Mouse (Mus musculus) forebrain, embryonic 11.5 days (tissue): ENCODE measurements around the gene Gldn. TPM values are rescaled to one million over a fixed set of nuclear protein-coding genes. Genes with fewer than 3 reads are reported as not detected.
A peak's percentile ranks its signal among the peaks of the same experiment; 100 is the strongest.

Source experiments
- ATAC-seq: fragments of 200-750 bp; cut with Nextera tagmentation; replicated peaks from 2 replicates; pipeline ENCODE4 v1.8.0; 2017; ENCODE audit warnings: moderate TSS enrichment; ENCODE audit not compliant: low FRiP score
- DNase-seq: peaks from one replicate; pipeline ENCODE4 v3.0.0-alpha.2; 2017; ENCODE audit warnings: low spot score
- H3K27ac ChIP-seq: fragments of 300-500 bp; sonication (generic); 2 replicates; pipeline ENCODE4 v1.5.1; 2014; ENCODE audit warnings: low read depth, low read length
- H3K27me3 ChIP-seq: fragments of 300-500 bp; sonication (generic); 2 replicates; pipeline ENCODE4 v1.6.1; 2014; ENCODE audit warnings: mild to moderate bottlenecking, low read length, mixed read lengths; ENCODE audit not compliant: control insufficient read depth, insufficient read depth
- H3K36me3 ChIP-seq: fragments of 300-500 bp; sonication (generic); 2 replicates; pipeline ENCODE4 v1.6.1; 2014; ENCODE audit warnings: mild to moderate bottlenecking, low read length, moderate library complexity, mixed read lengths; ENCODE audit not compliant: control insufficient read depth, insufficient read depth
- H3K4me1 ChIP-seq: fragments of 300-500 bp; sonication (generic); replicated peaks from 2 replicates; pipeline ENCODE4 v1.6.1; 2014; ENCODE audit warnings: low read length, mixed read lengths; ENCODE audit not compliant: control insufficient read depth, insufficient read depth
- H3K4me2 ChIP-seq: fragments of 300-500 bp; sonication (generic); 2 replicates; pipeline ENCODE4 v1.6.1; 2014; ENCODE audit warnings: low read depth, mild to moderate bottlenecking, low read length, moderate library complexity, mixed read lengths; ENCODE audit not compliant: severe bottlenecking
- H3K4me3 ChIP-seq: fragments of 300-500 bp; sonication (generic); 2 replicates; pipeline ENCODE4 v1.5.1; 2014; ENCODE audit warnings: low read depth, low read length
- H3K9ac ChIP-seq: fragments of 300-500 bp; sonication (generic); 2 replicates; pipeline ENCODE4 v1.6.1; 2014; ENCODE audit warnings: low read length
- H3K9me3 ChIP-seq: fragments of 300-500 bp; sonication (generic); 2 replicates; pipeline ENCODE4 v1.6.1; 2016; ENCODE audit warnings: low read length, mixed read lengths; ENCODE audit not compliant: control insufficient read depth
- WGBS: fragments of 180-500 bp; shearing (Covaris S2); extraction: QIAGEN DNeasy Blood & Tissue Kit; methylation state at CpG from one replicate; pipeline ENCODE4 v1.1.7; 2014; 5-methylcytosine and 5-hydroxymethylcytosine counted together
- polyA plus RNA-seq: library from polyadenylated mRNA; unstranded; fragments of >200 nt; fragmentation: Nextera tagmentation; extraction: Ambion mirVana; gene quantifications from 2 replicates; pipeline ENCODE4 v1.2.1, GENCODE M21; 2014

Gene Gldn
- polyA plus RNA-seq, 1 experiment from 2014 or later: 0.11 TPM

DNA sequence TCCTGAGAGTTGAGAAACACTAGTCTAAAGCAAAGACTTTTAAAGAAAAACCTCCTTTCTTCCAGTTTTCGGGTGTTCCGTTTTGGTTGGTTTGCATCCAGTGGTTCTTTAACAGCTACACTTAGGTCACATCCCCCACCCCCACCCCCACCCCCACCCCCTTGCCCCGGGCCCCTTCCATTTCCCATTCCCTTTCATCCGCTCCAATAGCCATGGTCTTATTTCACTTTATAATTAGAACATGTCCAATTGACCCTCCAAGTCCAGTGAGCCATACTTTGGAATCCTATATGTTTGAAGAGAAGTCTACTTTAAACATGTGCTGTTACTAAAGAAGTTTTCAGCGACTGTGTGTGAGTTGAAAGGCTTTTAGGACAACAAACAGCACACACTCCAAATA is 1.5 kb downstream of the Gldn start:
- H3K9ac ChIP-seq: no peak overlapping the region
- 51% methylated on average over 5 of the region's 5 CpGs for WGBS
- no peak overlapping the region for H3K4me2 ChIP-seq
- no peaks in the 10 kb centered on the region for H3K36me3 ChIP-seq
- ATAC-seq (no peak), DNase-seq (no peak)
- H3K9me3 ChIP-seq: no peaks in the 10 kb centered on the region
- 0 out of 2 replicates have a peak, but pooled peaks cover 2% of the 10 kb centered on the region for H3K4me1 ChIP-seq
- H3K4me3 ChIP-seq: no peak overlapping the region
- H3K27me3 ChIP-seq: peaks cover 5% of the 10 kb centered on the region; the same call in 1 of the 2 replicates
- no peak overlapping the region for H3K27ac ChIP-seq

DNA sequence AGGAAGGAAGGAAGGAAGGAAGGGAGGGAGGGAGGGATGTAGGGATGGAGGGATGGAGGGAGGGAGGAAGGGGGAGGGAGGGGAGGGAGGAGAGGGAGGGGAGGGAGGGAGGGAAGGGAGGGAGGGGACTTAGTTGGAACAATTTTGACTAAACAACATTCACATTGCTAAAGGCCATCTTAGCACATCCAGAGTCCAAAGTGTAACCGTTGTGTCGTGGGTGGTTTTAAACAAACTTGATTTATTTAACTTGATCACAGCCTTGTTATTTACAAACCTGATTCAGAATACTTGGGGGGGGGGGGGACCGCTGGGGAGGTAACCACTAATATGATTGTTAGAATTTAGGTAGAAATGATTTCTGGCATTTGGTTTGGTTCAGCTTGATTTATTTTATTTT is 13.1 kb downstream of the Gldn start:
- no peak overlapping the region for H3K27ac ChIP-seq
- no peaks in the 10 kb centered on the region; the same call in 1 of the 2 replicates for H3K9me3 ChIP-seq
- H3K36me3 ChIP-seq: no peaks in the 10 kb centered on the region
- WGBS: 87% methylated on average over 3 of the region's 3 CpGs
- no peak overlapping the region for H3K9ac ChIP-seq
- no peaks in the 10 kb centered on the region for H3K4me1 ChIP-seq
- no peak for ATAC-seq
- no peaks in the 10 kb centered on the region for H3K27me3 ChIP-seq
- DNase-seq: no peak
- no peak overlapping the region for H3K4me2 ChIP-seq
- H3K4me3 ChIP-seq: no peak overlapping the region

- ATAC-seq (no peak), DNase-seq (no peak)
- Histone ChIP-seq H3K9me3 (no peaks in the 10 kb centered on the region; the same call in 1 of the 2 replicates), H3K36me3 (no peaks in the 10 kb centered on the region), H3K4me3 (no peak overlapping the region), H3K9ac (no peak overlapping the region), H3K4me1 (no peaks in the 10 kb centered on the region), H3K27me3 (no peaks in the 10 kb centered on the region), H3K27ac (no peak overlapping the region), H3K4me2 (no peak overlapping the region)
Measured at GRCm38 (mm10) chr9:54299792-54300191, 13.5 kb downstream of the Gldn start.

DNA sequence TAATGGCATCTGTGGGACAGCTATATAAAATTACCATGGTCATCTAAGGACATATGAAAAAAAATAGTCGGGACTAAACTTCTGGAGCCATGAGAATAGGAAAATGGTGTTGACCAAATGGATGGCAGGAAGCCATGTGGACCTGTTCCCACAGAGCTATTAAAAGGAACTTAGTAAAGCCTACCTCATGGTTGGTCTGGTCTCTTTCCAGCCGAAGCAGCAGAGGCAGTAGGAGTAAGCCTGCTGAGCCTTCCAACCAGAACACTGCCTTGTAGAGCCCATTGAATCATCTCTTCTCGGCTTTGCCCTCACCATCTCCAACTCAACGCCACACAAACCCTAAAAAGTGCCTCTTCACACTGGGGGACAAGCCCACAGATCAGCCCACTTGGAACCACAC is 15.0 kb downstream of the Gldn start:
- no peaks in the 10 kb centered on the region; the same call in 1 of the 2 replicates for H3K9me3 ChIP-seq
- no peak overlapping the region for H3K4me3 ChIP-seq
- ATAC-seq (no peak), DNase-seq (no peak)
- no peak overlapping the region for H3K27ac ChIP-seq
- no peaks in the 10 kb centered on the region for H3K4me1 ChIP-seq
- no peak overlapping the region for H3K9ac ChIP-seq
- WGBS: 88% methylated on average over 4 of the region's 4 CpGs
- no peaks in the 10 kb centered on the region for H3K36me3 ChIP-seq
- H3K4me2 ChIP-seq: no peak overlapping the region
- H3K27me3 ChIP-seq: no peaks in the 10 kb centered on the region

DNA sequence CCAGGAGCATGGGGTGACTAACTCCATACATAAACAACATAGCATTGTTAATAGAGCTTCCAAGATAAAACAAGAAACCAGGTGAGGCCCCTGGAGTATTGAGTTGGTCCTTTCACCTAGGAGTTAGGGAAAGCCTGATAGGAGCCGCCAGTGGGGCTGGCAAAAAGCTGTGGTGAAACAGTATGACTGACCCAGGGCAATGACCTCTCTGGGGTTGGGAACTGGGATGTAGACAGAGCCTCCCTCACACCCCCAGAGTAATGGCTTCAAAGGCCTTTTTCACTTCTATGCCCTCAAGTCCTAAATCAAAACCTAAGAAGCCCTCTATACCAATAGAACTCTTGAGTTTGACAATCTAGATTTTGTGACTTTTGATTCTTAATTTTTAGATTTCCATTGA is 21.9 kb downstream of the Gldn start:
- no peaks in the 10 kb centered on the region for H3K27me3 ChIP-seq
- no peak overlapping the region for H3K4me2 ChIP-seq
- H3K9me3 ChIP-seq: no peaks in the 10 kb centered on the region
- H3K27ac ChIP-seq: no peak overlapping the region
- no peaks in the 10 kb centered on the region for H3K36me3 ChIP-seq
- ATAC-seq: no peak
- no peaks in the 10 kb centered on the region for H3K4me1 ChIP-seq
- no peak overlapping the region for H3K4me3 ChIP-seq
- no peak for DNase-seq
- 49% methylated on average over 1 of the region's 1 CpGs for WGBS
- no peak overlapping the region for H3K9ac ChIP-seq

- no peak for DNase-seq
- no peak overlapping the region for H3K27ac ChIP-seq
- no peak overlapping the region for H3K9ac ChIP-seq
- no peak overlapping the region for H3K4me2 ChIP-seq
- WGBS: 41% methylated on average over 2 of the region's 2 CpGs
- H3K27me3 ChIP-seq: no peaks in the 10 kb centered on the region
- no peaks in the 10 kb centered on the region for H3K4me1 ChIP-seq
- no peak for ATAC-seq
- no peaks in the 10 kb centered on the region for H3K36me3 ChIP-seq
- no peaks in the 10 kb centered on the region for H3K9me3 ChIP-seq
- no peak overlapping the region for H3K4me3 ChIP-seq
Measured at GRCm38 (mm10) chr9:54308751-54309358, 22.6 kb downstream of the Gldn start.

- Histone ChIP-seq H3K36me3 (no peaks in the 10 kb centered on the region), H3K9me3 (no peaks in the 10 kb centered on the region), H3K9ac (no peak overlapping the region), H3K27ac (no peak overlapping the region), H3K4me3 (no peak overlapping the region), H3K4me2 (no peak overlapping the region), H3K4me1 (no peaks in the 10 kb centered on the region), H3K27me3 (no peaks in the 10 kb centered on the region)
- ATAC-seq: no peak
- 79% methylated on average over 9 of the region's 9 CpGs for WGBS
- DNase-seq: no peak
Measured at GRCm38 (mm10) chr9:54316363-54316762, 30.1 kb downstream of the Gldn start.

GRCm38 (mm10) chr9:54323456-54323855 is 37.2 kb downstream of the Gldn start:
- Histone ChIP-seq H3K27me3 (no peaks in the 10 kb centered on the region), H3K4me2 (no peak overlapping the region), H3K4me1 (no peaks in the 10 kb centered on the region), H3K4me3 (no peak overlapping the region), H3K9ac (no peak overlapping the region), H3K27ac (no peak overlapping the region), H3K36me3 (no peaks in the 10 kb centered on the region), H3K9me3 (no peaks in the 10 kb centered on the region)
- ATAC-seq (peak; percentile 49; the same call in 1 of the 2 replicates), DNase-seq (no peak)
- 42% methylated on average over 8 of the region's 8 CpGs for WGBS

GRCm38 (mm10) chr9:54329201-54329600 is 42.9 kb downstream of the Gldn start:
- no peaks in the 10 kb centered on the region for H3K36me3 ChIP-seq
- no peak for ATAC-seq
- no peak overlapping the region for H3K27ac ChIP-seq
- no peak overlapping the region for H3K4me3 ChIP-seq
- H3K9me3 ChIP-seq: no peaks in the 10 kb centered on the region
- no peak overlapping the region for H3K9ac ChIP-seq
- no peak overlapping the region for H3K4me2 ChIP-seq
- H3K4me1 ChIP-seq: no peaks in the 10 kb centered on the region
- 96% methylated on average over 7 of the region's 7 CpGs for WGBS
- DNase-seq: peak; percentile 40
- H3K27me3 ChIP-seq: no peaks in the 10 kb centered on the region
